Mouse (Mus musculus): ENCODE measurements around the gene Arpc1b. TPM values are rescaled to one million over a fixed set of nuclear protein-coding genes. Genes with fewer than 3 reads are reported as not detected.

The Arpc1b gene
- total and polyA plus RNA-seq, 3 experiments, result 230 to 2,252 (median 347) TPM

GRCm38 (mm10) chr5:145164710-145165109 lies 50.7 kb downstream of the Arpc1b start:
- Histone ChIP-seq H3K9me3 (replicated peaks) (no peaks in the 10 kb centered on the region), H3K36me3 (replicated peaks) (peaks cover 66% of the 10 kb centered on the region), H3K4me1 (ENCODE audit: insufficient read depth, low read depth, low read length) (peaks cover 36% of the 10 kb centered on the region), H3K27me3 (ENCODE audit: insufficient read depth, low read length) (no peaks in the 10 kb centered on the region), H3K4me3 (ENCODE audit: low read depth, low read length) (no peak overlapping the region)
- ATAC-seq (ENCODE audit: extremely low read depth, insufficient number of reproducible peaks, low FRiP score, poor library complexity, severe bottlenecking), result no peak
- TF ChIP-seq TAL1 (conservative IDR thresholded peaks at IDR 0.05; ENCODE audit: low read depth, low read length), result no peak
- TF ChIP-seq CTCF (IDR thresholded peaks at IDR 0.05; ENCODE audit: low read depth, low read length), result no peak
- no peak for TF ChIP-seq GATA1 (IDR thresholded peaks at IDR 0.05; ENCODE audit: borderline replicate concordance, low read length)
- TF ChIP-seq GATA2 (IDR thresholded peaks at IDR 0.05; ENCODE audit: borderline replicate concordance, low read depth, low read length), result no peak
- no peak for TF ChIP-seq POLR2AphosphoS5 (IDR thresholded peaks at IDR 0.05; ENCODE audit: insufficient replicate concordance, low read depth, low read length)
- DNase-seq (ENCODE audit: low spot score), result no peak

DNA sequence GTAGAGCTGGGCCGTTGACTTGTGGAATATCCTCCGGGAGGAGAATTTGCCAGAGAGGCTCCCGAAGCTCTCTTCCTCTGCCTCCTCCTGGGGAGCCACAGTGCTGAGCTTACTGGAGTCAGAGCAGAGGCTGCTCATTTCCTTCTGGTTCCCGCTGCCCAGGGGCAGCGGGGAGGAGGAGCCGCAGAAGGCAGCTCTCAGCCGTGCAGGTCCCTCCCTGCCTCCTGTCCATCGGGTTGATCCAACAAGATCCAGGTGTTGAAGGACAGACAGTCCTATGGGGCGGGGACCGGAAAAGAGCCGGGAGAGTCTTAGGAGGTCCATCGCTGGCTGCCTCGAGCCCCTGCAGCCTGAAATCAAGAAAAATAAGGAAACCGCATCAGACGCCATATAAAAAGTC lies 51.2 kb downstream of the Arpc1b start:
- Histone ChIP-seq H3K4me3 (ENCODE audit: low read depth, low read length) (no peak overlapping the region), H3K36me3 (replicated peaks) (peaks cover 65% of the 10 kb centered on the region), H3K27me3 (ENCODE audit: insufficient read depth, low read length) (no peaks in the 10 kb centered on the region), H3K9me3 (replicated peaks) (no peaks in the 10 kb centered on the region), H3K4me1 (ENCODE audit: insufficient read depth, low read depth, low read length) (peaks cover 37% of the 10 kb centered on the region)
- no peak for ATAC-seq (ENCODE audit: extremely low read depth, insufficient number of reproducible peaks, low FRiP score, poor library complexity, severe bottlenecking)
- TF ChIP-seq POLR2AphosphoS5 (IDR thresholded peaks at IDR 0.05; ENCODE audit: insufficient replicate concordance, low read depth, low read length) (no peak), CTCF (IDR thresholded peaks at IDR 0.05; ENCODE audit: low read depth, low read length) (no peak), TAL1 (conservative IDR thresholded peaks at IDR 0.05; ENCODE audit: low read depth, low read length) (no peak), GATA2 (IDR thresholded peaks at IDR 0.05; ENCODE audit: borderline replicate concordance, low read depth, low read length) (no peak), GATA1 (IDR thresholded peaks at IDR 0.05; ENCODE audit: borderline replicate concordance, low read length) (no peak)
- no peak for DNase-seq (ENCODE audit: low spot score)

- ATAC-seq (ENCODE audit: extremely low read depth, insufficient number of reproducible peaks, low FRiP score, poor library complexity, severe bottlenecking) (peak; percentile 90), DNase-seq (ENCODE audit: low spot score) (peak; percentile 90)
- Histone ChIP-seq H3K9me3 (replicated peaks) (no peaks in the 10 kb centered on the region), H3K4me1 (ENCODE audit: insufficient read depth, low read depth, low read length) (peaks cover 41% of the 10 kb centered on the region), H3K4me3 (ENCODE audit: low read depth, low read length) (peak within 1 kb of the TSS; percentile 97), H3K36me3 (replicated peaks) (peaks cover 65% of the 10 kb centered on the region), H3K27me3 (ENCODE audit: insufficient read depth, low read length) (no peaks in the 10 kb centered on the region)
- no peak for TF ChIP-seq CTCF (IDR thresholded peaks at IDR 0.05; ENCODE audit: low read depth, low read length)
- TF ChIP-seq GATA2 (IDR thresholded peaks at IDR 0.05; ENCODE audit: borderline replicate concordance, low read depth, low read length), result no peak
- TF ChIP-seq GATA1 (IDR thresholded peaks at IDR 0.05; ENCODE audit: borderline replicate concordance, low read length), result no peak
- no peak for TF ChIP-seq TAL1 (conservative IDR thresholded peaks at IDR 0.05; ENCODE audit: low read depth, low read length)
Measured at GRCm38 (mm10) chr5:145166536-145167305, 52.7 kb downstream of the Arpc1b start, which contains the start of the genes Ptcd1 and Cpsf4. Gene Ptcd1 (minus strand): TSS chr5:145167108. Gene Cpsf4 (plus strand): TSS chr5:145167213.

GRCm38 (mm10) chr5:145167306-145167661 lies 53.3 kb downstream of the Arpc1b start:
- peak overlapping the region; percentile 97 for H3K4me3 ChIP-seq (ENCODE audit: low read depth, low read length)
- no peak for TF ChIP-seq POLR2AphosphoS5 (IDR thresholded peaks at IDR 0.05; ENCODE audit: insufficient replicate concordance, low read depth, low read length)
- TF ChIP-seq TAL1 (conservative IDR thresholded peaks at IDR 0.05; ENCODE audit: low read depth, low read length), result no peak
- no peak for TF ChIP-seq GATA2 (IDR thresholded peaks at IDR 0.05; ENCODE audit: borderline replicate concordance, low read depth, low read length)
- no peak for TF ChIP-seq GATA1 (IDR thresholded peaks at IDR 0.05; ENCODE audit: borderline replicate concordance, low read length)
- no peak for TF ChIP-seq CTCF (IDR thresholded peaks at IDR 0.05; ENCODE audit: low read depth, low read length)
- H3K9me3 ChIP-seq (replicated peaks), result no peaks in the 10 kb centered on the region
- no peaks in the 10 kb centered on the region for H3K27me3 ChIP-seq (ENCODE audit: insufficient read depth, low read length)
- peak; percentile 22 for DNase-seq (ENCODE audit: low spot score)
- H3K36me3 ChIP-seq (replicated peaks), result peaks cover 65% of the 10 kb centered on the region
- ATAC-seq (ENCODE audit: extremely low read depth, insufficient number of reproducible peaks, low FRiP score, poor library complexity, severe bottlenecking), result no peak
- peaks cover 44% of the 10 kb centered on the region for H3K4me1 ChIP-seq (ENCODE audit: insufficient read depth, low read depth, low read length)

DNA sequence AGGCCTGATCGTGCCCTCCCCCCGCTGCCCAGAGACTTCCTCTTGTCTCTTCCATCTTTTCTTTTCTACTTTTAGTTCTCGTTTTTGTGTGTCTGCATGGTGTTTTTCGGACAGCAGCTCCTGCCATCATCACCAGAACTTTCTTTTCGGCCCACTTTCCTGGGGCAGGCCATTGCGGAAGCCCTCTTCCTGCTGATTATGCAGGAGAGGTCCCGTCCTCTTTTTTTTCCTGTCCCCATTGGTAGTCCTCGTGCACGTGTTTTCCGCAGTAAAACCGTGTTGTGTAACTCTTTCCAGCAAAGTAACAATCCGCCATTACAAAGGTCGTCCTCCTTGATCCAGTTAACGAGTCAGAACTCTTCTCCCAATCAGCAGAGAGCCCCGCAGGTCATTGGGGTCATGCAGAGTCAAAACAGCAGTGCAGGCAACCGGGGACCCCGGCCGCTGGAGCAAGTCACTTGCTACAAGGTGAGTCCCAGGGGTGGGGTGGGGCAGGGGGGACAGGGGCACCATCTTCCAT lies 64.5 kb downstream of the Arpc1b start:
- peaks cover 27% of the 10 kb centered on the region for H3K4me1 ChIP-seq (ENCODE audit: insufficient read depth, low read depth, low read length)
- no peak for TF ChIP-seq GATA1 (IDR thresholded peaks at IDR 0.05; ENCODE audit: borderline replicate concordance, low read length)
- TF ChIP-seq CTCF (IDR thresholded peaks at IDR 0.05; ENCODE audit: low read depth, low read length), result no peak
- no peak for TF ChIP-seq TAL1 (conservative IDR thresholded peaks at IDR 0.05; ENCODE audit: low read depth, low read length)
- no peak for TF ChIP-seq GATA2 (IDR thresholded peaks at IDR 0.05; ENCODE audit: borderline replicate concordance, low read depth, low read length)
- TF ChIP-seq POLR2AphosphoS5 (IDR thresholded peaks at IDR 0.05; ENCODE audit: insufficient replicate concordance, low read depth, low read length), result no peak
- DNase-seq (ENCODE audit: low spot score) (no peak), ATAC-seq (ENCODE audit: extremely low read depth, insufficient number of reproducible peaks, low FRiP score, poor library complexity, severe bottlenecking) (no peak)
- H3K27me3 ChIP-seq (ENCODE audit: insufficient read depth, low read length), result no peaks in the 10 kb centered on the region
- H3K9me3 ChIP-seq (replicated peaks), result no peaks in the 10 kb centered on the region
- no peak overlapping the region for H3K4me3 ChIP-seq (ENCODE audit: low read depth, low read length)
- peaks cover 100% of the 10 kb centered on the region for H3K36me3 ChIP-seq (replicated peaks)

Other genes starting within 250 kb of the Arpc1b start
- gene Smurf1, start 148.4 kb upstream of the Arpc1b start, total RNA-seq (2014; fragmentation: Nextera tagmentation), result 1.3 and 1.7 TPM in 2 replicates
- gene Smurf1, start 148.4 kb upstream of the Arpc1b start, total RNA-seq (2017), result 1.9 and 4.1 TPM in 2 replicates
- 2.0 and 2.1 TPM in 2 replicates for gene Smurf1, start 148.4 kb upstream of the Arpc1b start, polyA plus RNA-seq (2012)
- not detected in 2 replicates for gene Gm4871, start 81.5 kb upstream of the Arpc1b start, total RNA-seq (2014; fragmentation: Nextera tagmentation)
- gene Gm4871, start 81.5 kb upstream of the Arpc1b start, total RNA-seq (2017), result not detected in 2 replicates
- gene Gm4871, start 81.5 kb upstream of the Arpc1b start, polyA plus RNA-seq (2012), result not detected in 2 replicates
- gene 1700018F24Rik, start 71.2 kb upstream of the Arpc1b start, total RNA-seq (2014; fragmentation: Nextera tagmentation), result not detected in 2 replicates
- not detected in 2 replicates for gene 1700018F24Rik, start 71.2 kb upstream of the Arpc1b start, total RNA-seq (2017)
- not detected in 2 replicates for gene 1700018F24Rik, start 71.2 kb upstream of the Arpc1b start, polyA plus RNA-seq (2012)
- 77.0 and 85.3 TPM in 2 replicates for gene Arpc1a, start 30.4 kb upstream of the Arpc1b start, total RNA-seq (2014; fragmentation: Nextera tagmentation)
- gene Arpc1a, start 30.4 kb upstream of the Arpc1b start, total RNA-seq (2017), result 125 and 169 TPM in 2 replicates
- 56.4 and 58.6 TPM in 2 replicates for gene Arpc1a, start 30.4 kb upstream of the Arpc1b start, polyA plus RNA-seq (2012)
- not detected in 2 replicates for gene Kpna7, start 30.2 kb upstream of the Arpc1b start, total RNA-seq (2014; fragmentation: Nextera tagmentation)
- gene Kpna7, start 30.2 kb upstream of the Arpc1b start, total RNA-seq (2017), result not detected in 2 replicates
- not detected in 2 replicates for gene Kpna7, start 30.2 kb upstream of the Arpc1b start, polyA plus RNA-seq (2012)
- 95.0 and 112 TPM in 2 replicates for gene Pdap1, start 26.0 kb downstream of the Arpc1b start, total RNA-seq (2014; fragmentation: Nextera tagmentation)
- 72.7 and 82.5 TPM in 2 replicates for gene Pdap1, start 26.0 kb downstream of the Arpc1b start, total RNA-seq (2017)
- gene Pdap1, start 26.0 kb downstream of the Arpc1b start, polyA plus RNA-seq (2012), result 173 and 217 TPM in 2 replicates
- gene Bud31, start 26.1 kb downstream of the Arpc1b start, total RNA-seq (2014; fragmentation: Nextera tagmentation), result 116 and 155 TPM in 2 replicates
- 287 and 292 TPM in 2 replicates for gene Bud31, start 26.1 kb downstream of the Arpc1b start, total RNA-seq (2017)
- gene Bud31, start 26.1 kb downstream of the Arpc1b start, polyA plus RNA-seq (2012), result 5.7 and 8.7 TPM in 2 replicates
- gene Ptcd1, start 52.9 kb downstream of the Arpc1b start, total RNA-seq (2014; fragmentation: Nextera tagmentation), result 8.2 and 16.4 TPM in 2 replicates
- gene Ptcd1, start 52.9 kb downstream of the Arpc1b start, total RNA-seq (2017), result 10.9 and 12.1 TPM in 2 replicates
- gene Ptcd1, start 52.9 kb downstream of the Arpc1b start, polyA plus RNA-seq (2012), result 17.1 and 18.4 TPM in 2 replicates
- gene Cpsf4, start 53.0 kb downstream of the Arpc1b start, total RNA-seq (2014; fragmentation: Nextera tagmentation), result 44.3 and 55.4 TPM in 2 replicates
- 67.6 and 71.2 TPM in 2 replicates for gene Cpsf4, start 53.0 kb downstream of the Arpc1b start, total RNA-seq (2017)
- gene Cpsf4, start 53.0 kb downstream of the Arpc1b start, polyA plus RNA-seq (2012), result 89.8 and 90.0 TPM in 2 replicates
- gene Atp5j2, start 77.8 kb downstream of the Arpc1b start, total RNA-seq (2014; fragmentation: Nextera tagmentation), result 133 and 170 TPM in 2 replicates
- 257 and 304 TPM in 2 replicates for gene Atp5j2, start 77.8 kb downstream of the Arpc1b start, total RNA-seq (2017)
- gene Atp5j2, start 77.8 kb downstream of the Arpc1b start, polyA plus RNA-seq (2012), result 21.5 and 61.1 TPM in 2 replicates
- gene Zkscan14, start 87.7 kb downstream of the Arpc1b start, total RNA-seq (2014; fragmentation: Nextera tagmentation), result 9.6 and 9.9 TPM in 2 replicates
- gene Zkscan14, start 87.7 kb downstream of the Arpc1b start, total RNA-seq (2017), result 21.3 and 22.2 TPM in 2 replicates
- gene Zkscan14, start 87.7 kb downstream of the Arpc1b start, polyA plus RNA-seq (2012), result 2.9 and 3.6 TPM in 2 replicates
- 13.7 and 14.6 TPM in 2 replicates for gene Zkscan5, start 90.3 kb downstream of the Arpc1b start, total RNA-seq (2014; fragmentation: Nextera tagmentation)
- 9.2 and 10.4 TPM in 2 replicates for gene Zkscan5, start 90.3 kb downstream of the Arpc1b start, total RNA-seq (2017)
- 1.3 and 2.8 TPM in 2 replicates for gene Zkscan5, start 90.3 kb downstream of the Arpc1b start, polyA plus RNA-seq (2012)
- 124 and 145 TPM in 2 replicates for gene Zfp655, start 117.5 kb downstream of the Arpc1b start, total RNA-seq (2014; fragmentation: Nextera tagmentation)
- 92.8 and 101 TPM in 2 replicates for gene Zfp655, start 117.5 kb downstream of the Arpc1b start, total RNA-seq (2017)
- gene Zfp655, start 117.5 kb downstream of the Arpc1b start, polyA plus RNA-seq (2012), result 25.1 and 32.6 TPM in 2 replicates
- gene Zscan25, start 166.3 kb downstream of the Arpc1b start, total RNA-seq (2014; fragmentation: Nextera tagmentation), result 23.7 and 33.2 TPM in 2 replicates
- 9.2 and 10.0 TPM in 2 replicates for gene Zscan25, start 166.3 kb downstream of the Arpc1b start, total RNA-seq (2017)
- gene Zscan25, start 166.3 kb downstream of the Arpc1b start, polyA plus RNA-seq (2012), result 34.7 and 44.8 TPM in 2 replicates
- gene Cyp3a57, start 231.1 kb downstream of the Arpc1b start, total RNA-seq (2014; fragmentation: Nextera tagmentation), result not detected in 2 replicates
- 0.23 TPM in 1 of 2 replicates, not detected in the other for gene Cyp3a57, start 231.1 kb downstream of the Arpc1b start, total RNA-seq (2017)
- gene Cyp3a57, start 231.1 kb downstream of the Arpc1b start, polyA plus RNA-seq (2012), result not detected in 2 replicates

Measured in G1E (cell line).